Mouse (Mus musculus): Measurements from ENCODE around the gene Hs3st6.
"Not testable (repeated sequence)": the region's sequence is repeated elsewhere in the genome, so short reads cannot be mapped to it uniquely, and the experiment has no call there.

The Hs3st6 gene

GRCm38 (mm10) chr17:24752415-24753394, at the start of gene Hs3st6:
TSS of gene Hs3st6 (plus strand) at chr17:24752988.
- no peak for DNase-seq (ENCODE audit: low read depth, low spot score)

- no peak for DNase-seq (ENCODE audit: low read depth, low spot score)
Measured at GRCm38 (mm10) chr17:24705821-24706220, 47.0 kb upstream of the Hs3st6 start.

- peak; percentile 90 for DNase-seq (ENCODE audit: low read depth, low spot score)
Measured at GRCm38 (mm10) chr17:24706982-24707800, 45.6 kb upstream of the Hs3st6 start, which contains the start of gene Tbl3. TSS of gene Tbl3 (minus strand) at chr17:24707660.

GRCm38 (mm10) chr17:24707801-24708425, 44.9 kb upstream of the Hs3st6 start:
- DNase-seq (ENCODE audit: low read depth, low spot score) = no peak

- DNase-seq (ENCODE audit: low read depth, low spot score) = no peak
Measured at GRCm38 (mm10) chr17:24708646-24709045, 44.1 kb upstream of the Hs3st6 start.

- no peak for DNase-seq (ENCODE audit: low read depth, low spot score)
Measured at GRCm38 (mm10) chr17:24715556-24715955, 37.2 kb upstream of the Hs3st6 start.

GRCm38 (mm10) chr17:24716166-24716682, 36.6 kb upstream of the Hs3st6 start:
- no peak for DNase-seq (ENCODE audit: low read depth, low spot score)

- no peak for DNase-seq (ENCODE audit: low read depth, low spot score)
Measured at GRCm38 (mm10) chr17:24717943-24718342, 34.8 kb upstream of the Hs3st6 start, which contains the start of the genes Rnf151 and Rps2. TSS of gene Rnf151 (minus strand) at chr17:24718063. TSS of gene Rps2 (plus strand) at chr17:24718116.

GRCm38 (mm10) chr17:24718938-24719337, 33.9 kb upstream of the Hs3st6 start:
- not testable (repeated sequence) for DNase-seq (ENCODE audit: low read depth, low spot score)

GRCm38 (mm10) chr17:24719494-24720222, 33.1 kb upstream of the Hs3st6 start:
- peak; percentile 97 for DNase-seq (ENCODE audit: low read depth, low spot score)

GRCm38 (mm10) chr17:24720616-24721015, 32.2 kb upstream of the Hs3st6 start:
- not testable (repeated sequence) for DNase-seq (ENCODE audit: low read depth, low spot score)

- DNase-seq (ENCODE audit: low read depth, low spot score) = not testable (repeated sequence)
Measured at GRCm38 (mm10) chr17:24721383-24721955, 31.3 kb upstream of the Hs3st6 start.

- DNase-seq (ENCODE audit: low read depth, low spot score) = no peak
Measured at GRCm38 (mm10) chr17:24722220-24722924, 30.4 kb upstream of the Hs3st6 start.

GRCm38 (mm10) chr17:24723122-24723880, 29.5 kb upstream of the Hs3st6 start:
- DNase-seq (ENCODE audit: low read depth, low spot score) = no peak

- DNase-seq (ENCODE audit: low read depth, low spot score) = no peak
Measured at GRCm38 (mm10) chr17:24723881-24724180, 29.0 kb upstream of the Hs3st6 start.

GRCm38 (mm10) chr17:24724184-24724583, 28.6 kb upstream of the Hs3st6 start, which contains the start of gene Ndufb10:
TSS of gene Ndufb10 (minus strand) at chr17:24724478.
- peak; percentile 92 for DNase-seq (ENCODE audit: low read depth, low spot score)

GRCm38 (mm10) chr17:24725637-24726390, 27.0 kb upstream of the Hs3st6 start:
- no peak for DNase-seq (ENCODE audit: low read depth, low spot score)

- no peak for DNase-seq (ENCODE audit: low read depth, low spot score)
Measured at GRCm38 (mm10) chr17:24727618-24728017, 25.2 kb upstream of the Hs3st6 start, which contains the start of gene Rpl3l. TSS of gene Rpl3l (plus strand) at chr17:24727820.

All from embryo, embryonic 11.5 days (tissue).